Mouse (Mus musculus): Measurements from ENCODE around the gene Lemd1.

DNA sequence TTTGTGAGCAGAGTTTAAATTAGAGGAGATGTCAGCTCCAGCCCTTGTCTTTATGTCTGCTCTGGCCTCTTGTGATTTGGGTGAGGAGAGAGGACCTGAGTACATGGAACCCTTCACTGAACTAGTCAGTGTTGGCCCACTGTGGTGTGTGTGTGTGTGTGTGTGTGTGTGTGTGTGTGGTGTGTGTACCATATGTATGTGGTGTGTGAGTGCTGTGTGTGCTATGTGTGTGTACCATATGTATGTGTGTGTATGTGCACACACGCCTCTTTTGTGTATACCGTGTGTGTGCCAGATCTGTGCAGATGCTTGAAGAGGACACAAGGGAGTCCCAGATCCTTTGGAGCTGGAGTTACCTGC is 90.9 kb downstream of the Lemd1 start:
- TF ChIP-seq POLR2A (IDR thresholded peaks at IDR 0.05; ENCODE audit: low read depth, low read length) (no peak), CTCF (IDR thresholded peaks at IDR 0.05; ENCODE audit: extremely low read depth, insufficient read depth, insufficient read length, insufficient replicate concordance) (no peak)

Measured in spleen, adult 2 months (tissue).